Mouse (Mus musculus) small intestine, adult 2 months (tissue): ENCODE measurements around the gene Pex10.
A peak's percentile ranks its signal among the peaks of the same experiment; 100 is the strongest.

ENCODE experiments used
- CTCF ChIP-seq: fragments of 200-500 bp; IDR thresholded peaks from 2 replicates; pipeline ENCODE4 v1.5.1; 2012; ENCODE audit warnings: low read depth, mild to moderate bottlenecking, control low read depth, inconsistent platforms, low read length, moderate library complexity, mixed read lengths; ENCODE audit not compliant: insufficient replicate concordance, insufficient read length; ENCODE audit errors: extremely low read depth
- POLR2A ChIP-seq: fragments of 200-500 bp; IDR thresholded peaks from 2 replicates; pipeline ENCODE4 v1.6.1; 2012; ENCODE audit warnings: low read depth, mild to moderate bottlenecking, control low read depth, inconsistent platforms, low read length, moderate library complexity

DNA sequence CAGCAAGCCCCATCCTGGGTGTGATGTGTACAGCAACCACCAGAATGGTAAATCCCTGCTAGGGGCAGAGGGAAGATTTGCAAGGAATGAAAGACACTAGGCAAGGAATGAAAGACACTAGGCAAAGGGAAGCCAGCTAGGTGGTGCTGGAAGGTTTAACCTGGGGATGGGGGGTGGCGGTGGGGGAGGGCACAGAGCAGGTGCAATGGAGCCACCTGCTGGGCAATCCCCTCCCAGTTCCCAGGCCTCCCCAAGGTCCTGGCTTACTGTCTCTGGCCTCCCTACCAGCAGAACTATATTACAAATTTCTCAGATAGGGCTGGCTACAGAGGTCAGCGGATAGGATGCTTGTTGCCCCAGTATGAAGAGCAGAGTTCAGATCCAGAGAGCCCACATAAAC lies 2.3 kb upstream of the Pex10 start:
- TF ChIP-seq CTCF (peak; percentile 55; the same call in 1 of the 2 replicates), POLR2A (no peak)
